Mouse (Mus musculus) brain, embryonic 14.5 days (tissue): ENCODE data around the gene Fads3. TPM values are rescaled to one million over a fixed set of nuclear protein-coding genes. Genes with fewer than 3 reads are reported as not detected.

Source experiments
- DNase-seq: peaks from one replicate; pipeline ENCODE4 v3.0.0-alpha.2; 2011; ENCODE audit warnings: low read depth
- CTCF ChIP-seq: fragments of 200-500 bp; IDR thresholded peaks from 2 replicates; pipeline ENCODE4 v1.5.1; 2012; ENCODE audit warnings: inconsistent platforms, mild to moderate bottlenecking, moderate library complexity, borderline replicate concordance; ENCODE audit not compliant: insufficient read depth, insufficient read length; ENCODE audit errors: extremely low read depth
- POLR2A ChIP-seq: fragments of 200-500 bp; IDR thresholded peaks from 2 replicates; pipeline ENCODE4 v1.6.1; 2012; ENCODE audit warnings: mild to moderate bottlenecking, inconsistent platforms, borderline replicate concordance; ENCODE audit not compliant: poor library complexity, insufficient read depth, insufficient read length, severe bottlenecking; ENCODE audit errors: extremely low read depth
- polyA plus RNA-seq: library from polyadenylated mRNA; depleted of rRNA; stranded (reverse); fragments of >200 nt; gene quantifications from 2 replicates; pipeline ENCODE4 v1.2.3, GENCODE M21; 2012; rRNA removed

Gene Fads3
- 42.8 and 44.8 TPM in 2 replicates for polyA plus RNA-seq

DNA sequence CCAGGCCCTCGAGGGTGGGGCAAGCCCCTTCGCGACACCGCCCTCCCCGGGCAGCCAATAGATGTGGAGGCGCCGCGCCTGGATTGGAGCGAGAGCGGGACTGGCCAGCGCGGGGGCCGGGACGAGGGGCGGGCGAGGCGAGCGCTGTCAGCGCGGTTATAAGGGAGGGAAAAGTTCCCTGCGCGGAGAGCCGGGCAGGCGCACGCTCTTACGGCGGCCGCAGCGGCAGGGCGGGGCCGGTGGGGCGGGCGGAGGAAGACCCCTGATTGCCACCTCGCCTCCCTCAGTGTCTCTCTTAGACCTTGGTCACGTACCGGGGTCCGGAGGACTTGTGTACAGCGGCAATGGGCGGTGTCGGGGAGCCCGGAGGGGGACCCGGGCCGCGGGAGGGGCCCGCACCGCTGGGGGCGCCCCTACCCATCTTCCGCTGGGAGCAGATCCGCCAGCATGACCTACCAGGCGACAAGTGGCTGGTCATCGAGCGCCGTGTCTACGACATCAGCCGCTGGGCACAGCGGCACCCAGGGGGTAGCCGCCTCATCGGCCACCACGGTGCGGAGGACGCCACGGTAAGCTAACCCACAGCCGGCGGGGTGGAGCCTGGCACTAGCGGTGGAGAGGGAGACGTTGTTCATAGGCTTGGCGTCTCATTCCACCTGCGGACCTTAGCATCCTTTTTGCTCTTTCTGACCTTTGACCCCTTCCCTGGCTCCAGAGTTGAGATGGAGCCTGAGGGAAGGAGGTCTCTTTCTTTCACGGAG lies at the start of gene Fads3:
Gene Fads3, plus strand, starts transcription at position 182 of the 761 bp plus-strand sequence.
- TF ChIP-seq POLR2A (peak; percentile 52; the same call in 1 of the 2 replicates), CTCF (no peak)
- DNase-seq, result peak; percentile 76

DNA sequence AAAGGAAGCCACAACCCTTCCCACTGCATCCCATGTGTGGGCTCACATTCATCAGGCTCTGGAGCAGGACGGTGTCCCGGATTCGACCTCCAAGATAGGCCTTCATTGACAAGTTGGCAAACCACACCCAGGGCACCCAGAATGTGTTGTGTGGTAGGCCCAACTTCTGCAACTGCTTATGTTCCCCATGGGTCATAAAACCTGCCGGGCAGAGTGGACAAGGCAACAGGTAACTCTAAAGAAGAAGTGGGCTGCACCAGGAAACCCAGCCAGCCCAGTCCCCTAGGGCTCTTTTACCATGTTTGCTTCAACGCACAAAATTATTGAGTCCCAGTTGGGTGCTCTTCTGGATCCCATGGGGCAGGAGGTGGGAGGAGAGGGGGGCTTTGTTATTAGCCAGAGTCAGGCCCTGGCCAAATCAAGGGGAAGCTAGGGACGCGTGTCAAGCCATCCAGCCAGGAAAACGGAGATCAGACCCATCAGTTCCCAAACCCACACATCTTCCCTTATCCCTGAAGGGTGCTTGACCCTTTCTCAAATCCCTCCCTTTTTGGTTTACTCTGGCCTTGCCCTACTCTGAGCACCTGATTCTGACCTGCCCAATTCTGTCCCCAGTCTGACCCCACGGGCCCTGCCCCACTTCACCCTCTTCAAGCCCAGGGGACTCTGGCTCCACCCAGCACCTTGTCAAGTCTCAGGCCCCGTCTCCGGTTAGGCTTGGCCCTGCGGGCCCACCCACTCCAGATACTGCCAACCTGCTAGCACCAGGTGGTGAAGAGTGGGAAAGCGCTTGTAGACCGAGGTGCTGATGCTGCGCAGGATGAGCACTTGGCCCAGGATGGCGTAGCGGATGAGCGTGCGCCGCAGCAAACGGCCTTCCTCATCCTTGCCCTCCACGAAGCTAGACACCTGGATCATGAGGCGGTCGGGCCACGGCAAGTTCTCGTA lies 49.1 kb upstream of the Fads3 start:
- DNase-seq, result no peak
- no peak for TF ChIP-seq CTCF
- TF ChIP-seq POLR2A, result no peak

DNA sequence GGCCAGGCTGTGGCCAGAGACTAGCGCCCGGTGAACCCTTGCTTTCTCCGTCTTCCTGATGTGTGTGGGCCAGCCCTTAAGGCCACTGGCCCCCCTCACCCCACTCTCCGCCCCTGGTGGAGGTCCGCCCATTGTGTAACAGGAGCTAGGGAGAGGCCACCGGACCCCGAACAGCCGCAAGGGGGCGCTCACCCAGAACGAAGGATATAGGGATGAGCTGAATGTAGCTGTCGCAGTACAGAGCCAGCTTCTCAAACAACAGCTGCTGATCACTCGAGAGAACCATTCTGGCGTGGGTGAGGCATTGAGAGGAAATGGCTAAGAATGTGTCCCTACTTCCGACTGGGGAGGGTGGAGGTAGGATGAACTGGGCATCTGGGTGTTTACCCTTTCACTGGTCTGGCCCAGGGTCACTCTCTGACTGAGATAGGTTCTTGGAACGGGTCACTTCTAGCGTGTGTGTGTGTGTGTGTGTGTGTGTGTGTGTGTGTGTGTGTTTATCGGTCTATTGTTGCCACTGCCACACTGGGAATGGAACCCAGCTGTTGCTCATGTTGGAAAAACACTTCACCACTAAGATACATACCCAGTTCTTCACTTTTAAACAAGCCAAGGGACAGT lies 48.2 kb upstream of the Fads3 start:
- no peak for TF ChIP-seq POLR2A
- TF ChIP-seq CTCF, result peak; percentile 86
- DNase-seq, result peak; percentile 87

DNA sequence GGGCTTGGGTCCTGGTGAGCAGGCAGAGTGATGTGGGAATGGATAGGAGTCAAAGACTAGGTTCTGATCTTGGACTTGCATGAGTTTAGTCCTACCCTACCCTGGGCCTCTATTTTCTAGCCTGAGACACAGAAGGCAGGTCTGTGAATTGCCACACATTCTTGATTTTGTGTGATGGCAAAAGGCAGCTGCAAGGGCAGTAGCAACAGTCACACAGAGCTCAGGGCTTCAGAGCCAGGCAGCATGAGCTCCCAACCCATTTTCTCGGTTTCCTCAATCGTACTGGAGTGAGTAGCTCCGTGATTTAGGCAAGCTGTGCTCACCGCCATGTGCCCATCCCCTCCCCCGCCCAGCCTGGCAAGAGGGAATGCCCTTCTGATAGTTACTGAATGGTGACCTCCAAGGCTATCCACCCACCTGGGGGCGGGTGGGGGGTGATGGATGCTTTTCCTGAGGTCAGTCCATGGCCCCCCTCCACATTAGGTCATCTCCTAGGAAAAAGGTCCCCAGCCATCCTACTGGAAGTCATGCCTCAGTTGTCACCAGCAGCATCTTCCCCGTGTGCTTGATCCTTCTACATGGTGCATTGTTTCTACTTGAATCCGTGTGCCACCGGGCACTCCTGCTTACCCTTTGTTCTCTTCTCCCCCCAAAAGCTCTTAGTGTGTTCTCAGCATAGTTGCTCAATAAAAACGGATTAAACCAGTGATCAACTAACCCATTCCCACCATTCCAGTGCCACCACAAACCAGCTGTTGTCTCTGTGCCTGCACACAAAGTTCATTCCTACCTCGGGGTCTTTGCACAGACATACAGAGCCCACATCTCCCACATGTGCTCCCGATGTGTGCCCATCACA lies 43.9 kb upstream of the Fads3 start:
- no peak for DNase-seq
- TF ChIP-seq POLR2A (no peak), CTCF (no peak)

DNA sequence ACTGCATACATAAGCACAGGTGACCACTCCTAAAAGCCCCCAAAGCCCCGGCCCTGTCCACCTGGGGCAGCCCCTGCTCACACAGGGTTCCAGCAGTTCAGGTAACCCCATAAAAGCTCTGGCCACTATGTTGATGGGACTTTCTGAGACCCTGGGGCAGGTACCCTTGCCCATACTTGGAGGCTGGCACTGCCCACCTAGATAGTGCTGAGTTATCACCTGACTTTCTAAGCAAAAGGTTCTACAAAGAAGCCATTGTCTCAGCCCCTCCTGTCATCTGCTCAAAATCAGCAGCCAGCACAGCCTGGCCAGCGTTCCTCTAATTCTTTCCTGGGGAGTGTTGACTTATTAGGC lies 43.3 kb upstream of the Fads3 start:
- no peak for TF ChIP-seq POLR2A
- no peak for TF ChIP-seq CTCF

GRCm38 (mm10) chr19:9998736-9999486 lies 42.5 kb upstream of the Fads3 start:
- TF ChIP-seq CTCF (no peak), POLR2A (no peak)
- no peak for DNase-seq

More for the DNA sequence above, 43.3 kb upstream of the Fads3 start:
- no peak for DNase-seq

- peak; percentile 72; the same call in 1 of the 2 replicates for TF ChIP-seq CTCF
- no peak for TF ChIP-seq POLR2A
- peak; percentile 66 for DNase-seq
Observed at GRCm38 (mm10) chr19:10000330-10000729, 41.0 kb upstream of the Fads3 start.

- DNase-seq, result no peak
- no peak for TF ChIP-seq POLR2A
- no peak for TF ChIP-seq CTCF
Observed at GRCm38 (mm10) chr19:10001206-10001969, 40.0 kb upstream of the Fads3 start, which contains the start of the genes Best1 and Rab3il1. Gene Best1, minus strand, starts transcription at chr19:10001633. Gene Rab3il1, plus strand, starts transcription at chr19:10001669.

DNA sequence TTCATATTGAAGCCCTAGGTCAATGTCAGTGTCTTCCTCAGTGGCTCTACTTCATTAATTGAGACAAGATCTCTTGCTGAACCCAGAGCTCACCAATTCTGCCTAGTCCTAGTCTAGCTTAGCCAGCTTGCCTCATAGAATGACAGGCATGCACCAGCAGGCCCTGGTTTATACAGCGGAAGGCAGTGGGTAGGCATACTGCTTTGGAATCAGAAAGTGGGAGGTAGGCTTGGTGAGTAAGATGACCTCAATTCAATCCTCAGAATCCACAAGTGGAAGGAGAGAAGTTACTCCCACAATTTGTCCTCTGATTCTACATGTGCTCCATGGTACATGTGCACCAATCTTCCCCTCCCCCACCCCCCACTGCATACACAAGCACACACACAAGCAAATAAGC lies 37.7 kb upstream of the Fads3 start:
- TF ChIP-seq CTCF (no peak), POLR2A (no peak)

More for the DNA sequence above, 37.7 kb upstream of the Fads3 start:
- no peak for DNase-seq
